Mouse (Mus musculus) stomach, embryonic 16.5 days (tissue): ENCODE data around the gene Slc9a3. TPM values are rescaled to one million over a fixed set of nuclear protein-coding genes. Genes with fewer than 3 reads are reported as not detected.

Experiments used
- ATAC-seq: fragments of 200-750 bp; cut with Nextera tagmentation; 2 replicates; pipeline ENCODE4 v1.8.0; 2017; ENCODE audit warnings: moderate number of reproducible peaks, moderate TSS enrichment; ENCODE audit not compliant: insufficient read depth, low FRiP score
- H3K27ac ChIP-seq: fragments of 300-500 bp; sonication (generic); 2 replicates; pipeline ENCODE4 v1.5.1; 2014; ENCODE audit warnings: low read length
- H3K27me3 ChIP-seq: fragments of 300-500 bp; sonication (generic); 2 replicates; pipeline ENCODE4 v1.6.1; 2014; ENCODE audit warnings: low read length, control low read depth, mixed read lengths; ENCODE audit not compliant: control insufficient read depth, insufficient read depth
- H3K36me3 ChIP-seq: fragments of 300-500 bp; sonication (generic); 2 replicates; pipeline ENCODE4 v1.6.1; 2014; ENCODE audit warnings: low read length; ENCODE audit not compliant: control insufficient read depth, insufficient read depth
- H3K4me1 ChIP-seq: fragments of 300-500 bp; sonication (generic); 2 replicates; pipeline ENCODE4 v1.6.1; 2014; ENCODE audit warnings: low read length, control low read depth, mixed read lengths; ENCODE audit not compliant: control insufficient read depth, insufficient read depth
- H3K4me2 ChIP-seq: fragments of 300-500 bp; sonication (generic); 2 replicates; pipeline ENCODE4 v1.6.1; 2014; ENCODE audit warnings: low read depth, low read length, mixed read lengths
- H3K4me3 ChIP-seq: fragments of 300-500 bp; sonication (generic); replicated peaks from 2 replicates; pipeline ENCODE4 v1.5.1; 2014; ENCODE audit warnings: mild to moderate bottlenecking, low read length
- H3K9ac ChIP-seq: fragments of 300-500 bp; sonication (generic); 2 replicates; pipeline ENCODE4 v1.6.1; 2014; ENCODE audit warnings: low read length
- H3K9me3 ChIP-seq: fragments of 300-500 bp; sonication (generic); replicated peaks from 2 replicates; pipeline ENCODE4 v1.6.1; 2016; ENCODE audit warnings: low read length, control low read depth; ENCODE audit not compliant: control insufficient read depth
- WGBS: fragments of 180-500 bp; shearing (Covaris S2); extraction: QIAGEN DNeasy Blood & Tissue Kit; methylation state at CpG from one replicate; pipeline ENCODE4 v1.1.7; 2014; 5-methylcytosine and 5-hydroxymethylcytosine counted together
- polyA plus RNA-seq: library from polyadenylated mRNA; unstranded; fragments of >200 nt; fragmentation: Nextera tagmentation; extraction: Ambion mirVana; gene quantifications from 2 replicates; pipeline ENCODE4 v1.2.1, GENCODE M21; 2015

Slc9a3 gene
- polyA plus RNA-seq, 1 experiment from 2014 or later = 0.90 TPM

- no peak overlapping the region for H3K9ac ChIP-seq
- peaks cover 5% of the 10 kb centered on the region; the same call in 1 of the 2 replicates for H3K36me3 ChIP-seq
- H3K4me3 ChIP-seq = no peak overlapping the region
- H3K27me3 ChIP-seq = no peaks in the 10 kb centered on the region
- H3K4me1 ChIP-seq = no peaks in the 10 kb centered on the region; the same call in 1 of the 2 replicates
- no peak overlapping the region for H3K4me2 ChIP-seq
- WGBS = 88% methylated on average over 10 of the region's 10 CpGs
- no peaks in the 10 kb centered on the region for H3K9me3 ChIP-seq
- no peak for ATAC-seq
- no peak overlapping the region for H3K27ac ChIP-seq
These were observed 48.3 kb downstream of the Slc9a3 start for GRCm38 (mm10) chr13:74169446-74170164.

- H3K9ac ChIP-seq = no peak overlapping the region
- H3K27ac ChIP-seq = no peak overlapping the region
- WGBS = 95% methylated on average over 5 of the region's 5 CpGs
- no peak for ATAC-seq
- H3K9me3 ChIP-seq = no peaks in the 10 kb centered on the region
- H3K36me3 ChIP-seq = peaks cover 5% of the 10 kb centered on the region; the same call in 1 of the 2 replicates
- no peaks in the 10 kb centered on the region for H3K27me3 ChIP-seq
- no peak overlapping the region for H3K4me2 ChIP-seq
- no peak overlapping the region for H3K4me3 ChIP-seq
- H3K4me1 ChIP-seq = no peaks in the 10 kb centered on the region
These were observed 50.8 kb downstream of the Slc9a3 start for GRCm38 (mm10) chr13:74172036-74172435.

DNA sequence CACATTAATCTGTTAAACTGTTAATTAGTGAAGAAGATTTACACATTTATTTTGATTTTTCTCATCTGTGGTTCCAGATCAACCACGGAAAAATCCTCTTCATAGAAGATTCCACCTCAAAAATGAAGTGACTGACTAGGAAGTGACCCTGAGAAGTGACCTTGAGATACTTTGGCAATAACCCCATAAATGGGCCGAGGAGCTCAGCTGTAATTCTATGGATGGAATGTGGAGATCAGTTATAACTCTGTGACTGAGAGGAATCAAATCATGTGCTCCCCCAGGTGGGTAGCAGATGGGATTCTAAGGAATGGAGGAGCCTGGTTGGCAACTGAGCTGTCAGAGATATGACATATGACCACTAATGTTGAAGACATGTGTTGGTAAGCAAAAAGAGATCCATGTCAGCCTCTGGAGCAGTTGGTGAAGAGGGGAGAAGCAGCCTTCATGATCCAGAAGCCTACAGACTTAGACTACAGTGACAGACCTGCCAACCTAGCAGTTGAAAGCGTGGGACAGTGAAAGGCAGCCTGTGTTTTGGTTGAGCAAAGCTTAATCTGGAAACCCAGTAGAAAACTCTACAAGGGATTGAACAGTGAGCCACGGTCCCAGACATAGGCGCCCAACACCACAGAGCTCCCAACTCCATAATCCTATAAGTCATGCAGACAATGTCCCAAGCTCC, 61.9 kb downstream of the Slc9a3 start:
- ATAC-seq = no peak
- peaks cover 9% of the 10 kb centered on the region; the same call in 1 of the 2 replicates for H3K36me3 ChIP-seq
- WGBS = 89% methylated on average over 5 of the region's 5 CpGs
- no peaks in the 10 kb centered on the region for H3K4me1 ChIP-seq
- H3K4me3 ChIP-seq = no peak overlapping the region
- no peaks in the 10 kb centered on the region for H3K27me3 ChIP-seq
- no peaks in the 10 kb centered on the region for H3K9me3 ChIP-seq
- H3K9ac ChIP-seq = no peak overlapping the region
- H3K27ac ChIP-seq = no peak overlapping the region
- no peak overlapping the region for H3K4me2 ChIP-seq

- 80% methylated on average over 6 of the region's 6 CpGs for WGBS
These were observed 71.4 kb downstream of the Slc9a3 start for GRCm38 (mm10) chr13:74192613-74193012.

DNA sequence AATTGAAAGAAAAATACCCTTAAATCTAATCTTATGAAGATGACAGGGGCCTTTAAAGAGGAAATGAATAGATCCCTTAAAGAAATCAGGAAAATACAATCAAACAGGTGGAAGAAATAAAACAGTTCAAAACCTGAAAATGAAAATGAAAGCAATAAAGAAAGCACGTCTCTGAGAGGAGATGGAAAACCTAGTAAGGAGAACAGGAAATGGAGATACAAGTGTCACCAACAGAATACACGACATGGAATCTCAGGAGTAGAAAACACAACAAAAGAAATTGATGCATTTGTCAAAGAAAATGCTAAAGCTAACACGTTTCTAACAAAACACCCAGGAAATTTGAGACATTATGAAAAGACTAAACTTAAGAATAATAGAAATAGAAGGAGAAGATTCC, 75.2 kb downstream of the Slc9a3 start:
- Histone ChIP-seq H3K9me3 (no peaks in the 10 kb centered on the region), H3K4me3 (no peak overlapping the region), H3K36me3 (peaks cover 6% of the 10 kb centered on the region; the same call in 1 of the 2 replicates), H3K27me3 (no peaks in the 10 kb centered on the region), H3K4me2 (no peak overlapping the region), H3K4me1 (no peaks in the 10 kb centered on the region), H3K27ac (no peak overlapping the region), H3K9ac (no peak overlapping the region)
- no peak for ATAC-seq
- WGBS = 80% methylated on average over 3 of the region's 3 CpGs

More at GRCm38 (mm10) chr13:74192613-74193012, 71.4 kb downstream of the Slc9a3 start:
- no peak overlapping the region for H3K4me2 ChIP-seq
- no peaks in the 10 kb centered on the region for H3K9me3 ChIP-seq
- no peaks in the 10 kb centered on the region for H3K27me3 ChIP-seq
- ATAC-seq = no peak
- no peak overlapping the region for H3K4me3 ChIP-seq
- H3K36me3 ChIP-seq = peaks cover 12% of the 10 kb centered on the region; the same call in 1 of the 2 replicates
- H3K9ac ChIP-seq = no peak overlapping the region
- H3K27ac ChIP-seq = no peak overlapping the region
- no peaks in the 10 kb centered on the region for H3K4me1 ChIP-seq

GRCm38 (mm10) chr13:74208317-74208985, 87.2 kb downstream of the Slc9a3 start, which contains the start of gene Exoc3:
Exoc3 (minus strand) TSS chr13:74208732.
- H3K36me3 ChIP-seq = peaks cover 10% of the 10 kb centered on the region
- peak within 1 kb of the TSS; percentile 90 for H3K27ac ChIP-seq
- ATAC-seq = peak; percentile 95
- peak within 1 kb of the TSS; percentile 88 for H3K4me2 ChIP-seq
- H3K9ac ChIP-seq = peak within 1 kb of the TSS; percentile 82
- H3K4me1 ChIP-seq = peaks cover 8% of the 10 kb centered on the region
- peak within 1 kb of the TSS; percentile 75 for H3K4me3 ChIP-seq
- no peaks in the 10 kb centered on the region for H3K9me3 ChIP-seq
- WGBS = under 1% methylated on average over 39 of the region's 39 CpGs
- H3K27me3 ChIP-seq = no peaks in the 10 kb centered on the region

- H3K4me3 ChIP-seq = peak overlapping the region; percentile 75
- H3K4me1 ChIP-seq = peaks cover 8% of the 10 kb centered on the region
- 18% methylated on average over 12 of the region's 12 CpGs for WGBS
- H3K36me3 ChIP-seq = peaks cover 7% of the 10 kb centered on the region
- H3K9me3 ChIP-seq = no peaks in the 10 kb centered on the region
- peak overlapping the region; percentile 82 for H3K9ac ChIP-seq
- H3K4me2 ChIP-seq = peak overlapping the region; percentile 88
- H3K27ac ChIP-seq = peak overlapping the region; percentile 90
- H3K27me3 ChIP-seq = no peaks in the 10 kb centered on the region
- ATAC-seq = peak; percentile 31; the same call in 1 of the 2 replicates
These were observed 87.7 kb downstream of the Slc9a3 start for GRCm38 (mm10) chr13:74208986-74209345.

GRCm38 (mm10) chr13:74218441-74218840, 97.2 kb downstream of the Slc9a3 start:
- no peak overlapping the region for H3K4me2 ChIP-seq
- H3K27ac ChIP-seq = no peak overlapping the region
- no peaks in the 10 kb centered on the region for H3K36me3 ChIP-seq
- H3K9ac ChIP-seq = no peak overlapping the region
- ATAC-seq = no peak
- H3K4me1 ChIP-seq = no peaks in the 10 kb centered on the region
- H3K9me3 ChIP-seq = no peaks in the 10 kb centered on the region
- WGBS = 70% methylated on average over 3 of the region's 3 CpGs
- H3K27me3 ChIP-seq = no peaks in the 10 kb centered on the region
- no peak overlapping the region for H3K4me3 ChIP-seq
